Mouse (Mus musculus) cerebellum, adult 2 months (tissue): ENCODE data around the gene Kif1c.

Experiments used
- CTCF ChIP-seq: fragments of 200-500 bp; IDR thresholded peaks from 2 replicates; pipeline ENCODE4 v1.5.1; 2011; ENCODE audit warnings: low read depth, mild to moderate bottlenecking, control low read depth, low read length, moderate library complexity, borderline replicate concordance; ENCODE audit not compliant: insufficient read depth
- POLR2A ChIP-seq: fragments of 200-500 bp; IDR thresholded peaks from 2 replicates; pipeline ENCODE4 v1.6.1; 2011; ENCODE audit warnings: low read length, control low read depth, borderline replicate concordance; ENCODE audit not compliant: insufficient read depth

- TF ChIP-seq CTCF (peak; percentile 55; the same call in 1 of the 2 replicates), POLR2A (no peak)
Measured at GRCm38 (mm10) chr11:70681897-70682581, 18.3 kb upstream of the Kif1c start.
